Mouse (Mus musculus) common myeloid progenitor, adult 5-6 weeks (primary cell): ENCODE data around the gene Nat8f1. TPM values are rescaled to one million over a fixed set of nuclear protein-coding genes. Genes with fewer than 3 reads are reported as not detected.
A peak's percentile ranks its signal among the peaks of the same experiment; 100 is the strongest.
"Not testable (repeated sequence)": the region's sequence is repeated elsewhere in the genome, so short reads cannot be mapped to it uniquely, and the experiment has no call there.

Experiments used
- ATAC-seq: replicated peaks from 2 replicates; pipeline ENCODE4 v1.8.0; 2016; ENCODE audit warnings: low read depth, mild to moderate bottlenecking, moderate TSS enrichment, inconsistent platforms; ENCODE audit not compliant: poor library complexity, severe bottlenecking
- total RNA-seq: library from RNA; stranded (forward); fragments of 200-1000, 187-1606 nt; gene quantifications from 2 replicates; pipeline ENCODE4 v1.2.3, GENCODE M21; 2017

Gene Nat8f1
- total RNA-seq, 1 experiment from 2014 or later = 4.1 TPM

GRCm38 (mm10) chr6:85909704-85910103 lies 5.8 kb downstream of the Nat8f1 start:
- no peak for ATAC-seq

- ATAC-seq = no peak
Measured at GRCm38 (mm10) chr6:85908341-85908740, 7.1 kb downstream of the Nat8f1 start.

DNA sequence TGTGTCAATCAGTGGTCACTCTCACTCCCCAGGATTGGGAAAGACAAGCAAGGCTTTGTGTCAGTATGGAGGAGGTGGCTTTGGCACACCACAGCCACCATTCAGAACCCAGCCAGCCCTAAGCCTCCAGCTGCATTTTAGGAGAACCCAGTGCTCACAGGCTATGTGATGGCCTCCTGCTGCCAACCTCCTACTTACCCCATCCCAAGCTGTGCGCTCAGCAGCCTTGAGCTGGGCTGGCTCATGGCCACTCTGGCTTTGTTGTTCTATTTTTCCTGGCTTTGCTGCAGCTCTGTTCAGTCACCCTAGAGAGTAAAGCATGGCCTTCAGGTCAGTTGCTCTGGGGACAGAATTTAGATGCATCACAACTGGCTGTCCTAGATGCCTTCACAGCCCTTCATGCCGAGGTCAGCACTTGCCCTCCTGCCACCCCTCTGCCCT lies 8.6 kb downstream of the Nat8f1 start:
- ATAC-seq = not testable (repeated sequence)

- ATAC-seq = peak; percentile 91
Measured at GRCm38 (mm10) chr6:85904642-85905061, 10.8 kb downstream of the Nat8f1 start, which contains the start of gene Nat8f4. Gene Nat8f4, minus strand, starts transcription at chr6:85904884.

DNA sequence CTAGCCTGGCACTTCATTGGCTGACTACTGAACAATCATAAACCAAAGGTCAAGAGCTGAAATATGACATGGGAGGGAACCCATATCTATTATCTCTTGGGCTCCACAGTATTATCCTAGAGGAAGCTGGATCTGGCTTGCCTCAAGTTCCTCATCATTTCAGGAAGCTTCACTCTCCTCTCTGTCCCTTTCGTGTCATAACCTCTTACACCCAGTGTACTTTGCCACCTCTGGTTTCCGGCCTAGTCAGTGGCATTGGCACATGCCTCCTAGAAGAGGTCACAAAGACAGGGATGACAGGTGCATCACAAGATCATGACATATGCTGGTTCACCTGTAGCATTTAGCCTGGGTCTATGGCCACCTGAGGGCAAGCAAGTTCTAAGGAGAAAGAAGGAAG lies 13.2 kb downstream of the Nat8f1 start:
- ATAC-seq = no peak

GRCm38 (mm10) chr6:85898596-85899475 lies 16.7 kb downstream of the Nat8f1 start:
- ATAC-seq = not testable (repeated sequence)

DNA sequence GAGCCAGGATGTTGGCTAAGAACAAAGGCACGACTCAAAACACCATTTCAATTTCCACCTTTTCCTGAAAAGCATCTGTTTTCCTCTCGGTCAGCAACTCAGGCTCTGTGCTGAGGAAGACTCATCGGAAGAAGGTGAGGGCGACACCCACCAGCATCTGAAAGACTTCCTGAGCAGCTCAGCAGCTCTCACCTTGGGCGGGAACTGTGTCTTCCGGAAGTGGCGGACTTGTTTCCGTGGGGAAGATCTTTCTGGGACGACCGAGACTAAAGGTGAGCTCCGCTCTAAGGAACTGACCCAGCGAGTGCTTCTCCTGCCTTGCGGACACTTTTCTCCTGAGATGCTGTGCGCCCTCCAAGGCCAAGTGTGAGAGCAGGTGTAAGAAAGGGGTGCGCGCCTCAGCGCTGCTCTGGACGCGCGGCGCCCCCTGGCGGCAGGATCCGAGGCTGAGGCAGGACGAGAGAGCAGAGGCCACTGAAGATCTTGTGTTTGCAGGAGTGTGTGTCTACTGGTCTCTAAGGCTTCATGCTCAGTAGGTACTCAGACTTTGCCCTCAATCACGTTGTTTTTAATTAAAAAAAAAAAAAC lies 20.3 kb downstream of the Nat8f1 start:
- ATAC-seq = peak; percentile 80

- ATAC-seq = no peak
Measured at GRCm38 (mm10) chr6:85888961-85889360, 26.5 kb downstream of the Nat8f1 start.

DNA sequence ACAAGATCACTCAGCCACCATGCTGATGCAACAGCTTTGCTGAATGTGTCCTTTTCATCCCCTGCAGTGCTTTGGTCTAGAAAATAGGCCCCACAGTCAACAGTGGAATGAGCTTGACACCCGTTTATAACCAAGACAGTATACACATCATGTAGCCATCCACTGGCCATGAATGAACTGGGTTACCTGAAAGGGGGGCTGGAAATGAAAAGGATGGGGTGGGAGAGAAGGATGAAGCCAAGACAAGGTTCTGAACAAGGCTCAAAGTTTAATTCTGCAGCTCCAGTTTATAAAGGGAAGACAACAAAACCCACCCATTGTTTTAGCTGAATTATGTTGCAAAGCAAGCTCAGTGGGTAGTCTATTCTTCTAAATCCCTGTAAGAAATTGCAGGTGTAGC lies 31.2 kb downstream of the Nat8f1 start:
- ATAC-seq = no peak

GRCm38 (mm10) chr6:85883246-85883645 lies 32.2 kb downstream of the Nat8f1 start:
- ATAC-seq = not testable (repeated sequence)

GRCm38 (mm10) chr6:85869006-85869405 lies 46.5 kb downstream of the Nat8f1 start, which contains the start of gene Nat8f2:
Gene Nat8f2, minus strand, starts transcription at chr6:85869158.
- ATAC-seq = not testable (repeated sequence)

DNA sequence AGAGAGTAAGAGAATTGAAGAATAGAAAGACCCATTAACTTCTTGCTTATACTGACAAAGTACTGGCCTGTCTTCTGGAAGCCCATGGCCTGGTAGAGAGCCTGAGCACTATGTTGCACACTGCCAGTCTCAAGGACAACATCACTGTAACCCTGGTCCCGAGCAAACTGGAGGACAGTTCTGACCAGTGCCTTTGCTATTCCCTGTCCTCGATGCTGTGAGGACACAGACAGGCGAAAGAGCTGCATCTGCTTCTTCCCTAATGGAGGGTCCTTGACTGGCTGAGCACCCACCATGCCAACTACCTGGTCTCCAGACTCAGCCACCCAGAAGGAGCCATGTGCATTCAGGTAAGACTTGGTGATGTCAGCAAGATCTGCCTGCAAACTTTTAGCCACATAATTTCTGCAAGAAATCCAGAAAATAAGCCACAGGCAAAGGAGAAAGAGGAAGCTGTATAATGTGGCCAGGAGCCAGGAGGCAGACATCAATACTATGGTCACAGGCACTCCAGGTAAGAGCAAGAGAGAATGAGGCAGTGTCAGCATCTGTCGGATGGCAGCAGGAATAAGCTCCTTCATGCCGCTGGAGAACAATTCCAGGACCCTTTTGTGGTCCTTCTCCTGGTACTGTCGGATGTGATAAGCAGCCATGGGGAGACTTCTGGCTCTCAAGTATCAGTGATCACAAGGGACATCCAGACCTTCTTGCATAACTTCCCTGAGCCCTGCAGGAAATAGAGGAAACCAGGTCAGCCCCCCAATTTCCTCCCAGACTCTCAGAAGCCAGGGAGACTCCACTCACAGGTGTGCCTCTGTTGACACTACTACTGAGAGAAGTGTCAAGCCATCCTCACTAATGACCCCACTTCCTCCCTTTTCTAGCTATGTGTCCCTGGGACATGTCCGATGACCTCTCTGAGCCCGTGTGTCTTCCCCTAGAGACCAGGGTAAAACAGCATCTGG lies 47.5 kb downstream of the Nat8f1 start:
- peak; percentile 39; the same call in 1 of the 2 replicates for ATAC-seq

- ATAC-seq = not testable (repeated sequence)
Measured at GRCm38 (mm10) chr6:85866995-85867394, 48.5 kb downstream of the Nat8f1 start.

GRCm38 (mm10) chr6:85866166-85866565 lies 49.3 kb downstream of the Nat8f1 start:
- not testable (repeated sequence) for ATAC-seq

GRCm38 (mm10) chr6:85864900-85865639 lies 50.4 kb downstream of the Nat8f1 start:
- not testable (repeated sequence) for ATAC-seq

DNA sequence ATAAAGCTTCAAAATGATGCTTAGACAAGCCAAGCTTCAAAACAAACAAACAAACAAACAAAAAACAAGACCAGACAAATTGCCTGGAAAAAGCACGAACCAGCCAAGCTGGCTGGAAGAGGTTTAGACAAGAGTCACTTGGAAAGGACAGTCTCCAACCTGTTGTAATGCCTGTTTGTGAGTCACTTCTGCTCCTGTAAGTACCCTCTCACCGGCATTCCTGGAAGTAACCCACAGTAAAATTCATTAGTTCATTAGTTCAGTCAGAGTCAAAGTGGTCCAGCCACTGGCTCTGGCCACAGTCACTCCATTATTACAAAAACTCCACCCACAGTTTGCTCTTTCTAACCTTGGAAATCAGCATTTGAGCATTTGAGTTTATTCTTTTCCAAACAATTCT lies 51.6 kb downstream of the Nat8f1 start:
- no peak for ATAC-seq

DNA sequence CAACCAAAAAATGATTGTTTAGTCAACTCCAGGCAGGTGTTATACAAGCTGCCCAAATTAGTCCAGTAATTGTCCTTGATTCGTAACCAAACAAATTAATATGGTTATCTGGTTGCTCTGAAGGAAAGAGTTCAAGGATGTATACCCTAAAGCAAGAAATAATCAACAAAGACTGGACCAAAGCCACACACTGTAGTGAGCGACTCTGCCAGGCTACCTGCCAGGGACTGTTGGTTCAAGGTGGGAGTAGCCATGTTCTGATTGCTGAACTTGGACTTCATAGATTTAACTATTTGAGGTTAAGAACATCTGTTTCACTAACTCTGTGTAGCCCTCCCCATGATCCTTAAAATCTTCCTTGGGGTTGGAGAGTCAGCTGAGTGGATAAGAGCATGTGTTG lies 52.4 kb downstream of the Nat8f1 start:
- ATAC-seq = no peak

GRCm38 (mm10) chr6:85862565-85862964 lies 52.9 kb downstream of the Nat8f1 start:
- no peak for ATAC-seq

DNA sequence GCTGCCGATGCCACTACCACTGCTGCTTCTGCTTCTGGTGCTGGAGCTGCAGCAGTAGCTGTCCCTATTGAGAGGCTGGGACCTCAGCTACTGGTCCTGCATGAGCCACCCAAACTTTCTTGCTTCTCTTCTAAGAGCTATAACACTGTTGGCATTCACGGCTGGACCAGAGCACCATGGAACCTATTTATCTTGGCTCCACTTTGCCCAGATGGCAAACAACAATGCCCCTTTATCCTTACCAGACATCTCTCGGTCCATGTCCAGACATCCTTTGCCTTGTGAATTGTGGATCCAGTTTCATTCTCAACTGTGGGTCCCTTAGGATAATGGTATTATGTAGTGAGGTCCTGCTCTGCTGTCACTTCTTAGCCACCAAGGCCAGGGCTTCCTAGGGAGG lies 54.2 kb downstream of the Nat8f1 start:
- no peak for ATAC-seq
